Mouse (Mus musculus): ENCODE data around the gene Pde7b. TPM values are rescaled to one million over a fixed set of nuclear protein-coding genes. Genes with fewer than 3 reads are reported as not detected.

Gene Pde7b
- total RNA-seq, 2 experiments from 2014 or later, result 13.2 to 14.4 TPM

DNA sequence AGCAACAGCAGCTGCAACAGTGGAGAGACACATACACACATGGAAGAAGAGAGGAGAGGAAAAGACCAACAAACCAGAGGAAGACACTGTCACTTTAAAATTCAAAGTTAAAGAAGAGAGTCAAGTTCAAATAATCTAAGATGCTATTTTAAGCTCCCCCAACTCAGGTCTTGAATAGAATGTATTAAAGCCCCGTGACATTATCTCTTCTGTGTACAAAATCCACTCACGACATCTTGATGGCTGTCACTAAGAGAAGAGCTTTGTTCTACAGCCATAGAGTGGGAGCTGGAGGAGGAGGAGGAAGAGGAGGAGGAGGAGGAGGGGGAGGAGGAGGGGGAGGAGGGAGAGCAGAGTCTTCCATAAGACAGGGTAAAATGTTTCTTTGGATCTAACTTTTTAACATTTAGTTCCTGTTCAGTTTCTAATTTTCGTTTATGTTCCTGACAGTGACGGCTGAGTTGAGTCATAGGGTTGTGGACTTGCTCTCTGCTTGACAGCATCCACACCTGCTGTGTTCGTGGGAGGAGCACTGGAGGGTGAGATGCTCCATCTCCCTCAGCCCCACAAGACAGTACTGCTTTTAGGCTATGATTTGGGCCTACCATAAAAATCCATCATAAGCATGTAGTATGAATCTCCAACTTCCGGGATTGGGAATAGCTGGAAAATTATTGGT, 270.4 kb downstream of the Pde7b start:
- no peak for DNase-seq (ENCODE audit: low spot score in 2 of 2)

DNA sequence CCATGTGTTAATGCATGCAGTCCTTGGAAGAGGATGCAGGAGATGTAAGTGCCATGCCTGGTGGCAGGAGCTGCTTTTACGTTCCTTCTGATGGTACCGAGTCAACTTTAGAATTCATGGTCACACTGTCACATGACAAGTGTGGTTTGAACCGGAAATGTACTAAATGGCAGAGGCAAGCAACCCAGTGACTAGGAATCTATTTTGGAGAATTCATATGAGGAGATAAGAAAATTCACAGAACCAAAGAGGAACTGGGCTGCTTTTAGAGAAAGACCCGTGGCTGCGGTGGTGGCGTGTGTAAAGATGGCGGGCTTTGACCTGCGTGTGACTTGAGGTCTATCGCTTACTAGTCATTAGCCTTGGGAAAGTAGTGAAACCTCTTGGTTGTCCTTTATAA, 287.4 kb downstream of the Pde7b start:
- no peak for DNase-seq (ENCODE audit: low spot score in 2 of 2)

DNA sequence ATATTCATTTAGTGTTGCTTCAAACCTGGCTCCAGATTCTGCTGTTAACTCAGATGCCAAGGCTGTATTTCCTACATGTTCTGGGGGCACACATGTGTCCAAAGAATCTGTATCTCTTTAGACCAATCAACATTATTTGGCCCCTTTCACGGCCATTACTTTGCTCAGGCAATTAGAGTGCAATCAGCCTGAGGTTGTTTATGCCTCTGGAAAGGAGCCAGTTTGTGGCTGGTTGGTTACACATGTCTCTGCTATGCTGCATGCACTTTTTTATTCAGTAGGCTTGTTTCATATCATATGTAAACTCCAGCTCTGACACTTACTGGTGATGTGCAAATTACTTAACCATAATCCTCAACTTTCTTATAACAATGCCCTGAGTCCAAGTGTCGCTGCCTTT, 287.9 kb downstream of the Pde7b start:
- no peak for DNase-seq (ENCODE audit: low spot score in 2 of 2)

GRCm38 (mm10) chr10:20435913-20436312, 289.0 kb downstream of the Pde7b start:
- DNase-seq (ENCODE audit: low spot score in 2 of 2), result no peak

- no peak for DNase-seq (ENCODE audit: low spot score in 2 of 2)
Observed at GRCm38 (mm10) chr10:20431336-20431735, 293.5 kb downstream of the Pde7b start.

GRCm38 (mm10) chr10:20421299-20421883, 303.5 kb downstream of the Pde7b start:
- DNase-seq (ENCODE audit: low spot score in 2 of 2), result no peak

DNA sequence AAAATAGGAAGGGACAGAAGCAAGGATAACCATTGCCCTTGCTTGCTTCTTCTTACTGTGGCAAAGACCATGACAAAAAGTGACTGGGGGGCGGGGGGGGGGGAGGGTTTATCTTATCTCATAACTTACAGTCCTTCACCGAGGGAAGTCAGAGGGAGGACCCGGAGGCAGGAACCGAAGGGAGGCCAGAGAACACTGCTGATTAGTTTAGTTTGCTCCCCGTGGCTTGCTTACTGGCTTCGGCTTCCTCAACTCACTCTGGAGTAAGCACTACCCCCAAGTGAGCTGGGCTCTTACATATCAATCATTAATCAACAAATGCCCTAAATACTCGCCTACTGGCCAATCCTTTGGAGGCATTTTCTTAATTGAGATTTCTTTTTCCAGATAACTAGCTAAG, 304.6 kb downstream of the Pde7b start:
- no peak for DNase-seq (ENCODE audit: low spot score in 2 of 2)

DNA sequence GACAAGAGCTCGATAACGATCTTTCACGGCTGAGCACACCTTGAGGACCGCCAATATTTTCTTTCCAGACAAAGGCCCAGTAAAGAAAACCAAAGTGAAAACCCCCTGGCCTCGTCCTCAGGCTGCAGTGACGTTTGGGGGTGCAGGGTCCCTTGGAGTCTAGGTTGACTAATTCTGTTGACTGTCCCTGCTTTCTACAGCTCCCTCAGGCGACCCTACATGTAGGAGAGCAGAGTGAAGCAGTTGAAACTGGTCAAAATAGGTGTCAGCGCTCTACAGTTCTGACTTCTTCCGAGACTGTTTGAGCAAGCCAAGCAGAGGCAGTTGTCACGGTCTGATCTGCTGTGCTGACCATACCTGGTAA, 306.0 kb downstream of the Pde7b start:
- DNase-seq (ENCODE audit: low spot score in 2 of 2), result no peak

GRCm38 (mm10) chr10:20418202-20418855, 306.5 kb downstream of the Pde7b start:
- DNase-seq (ENCODE audit: low spot score in 2 of 2), result no peak

DNA sequence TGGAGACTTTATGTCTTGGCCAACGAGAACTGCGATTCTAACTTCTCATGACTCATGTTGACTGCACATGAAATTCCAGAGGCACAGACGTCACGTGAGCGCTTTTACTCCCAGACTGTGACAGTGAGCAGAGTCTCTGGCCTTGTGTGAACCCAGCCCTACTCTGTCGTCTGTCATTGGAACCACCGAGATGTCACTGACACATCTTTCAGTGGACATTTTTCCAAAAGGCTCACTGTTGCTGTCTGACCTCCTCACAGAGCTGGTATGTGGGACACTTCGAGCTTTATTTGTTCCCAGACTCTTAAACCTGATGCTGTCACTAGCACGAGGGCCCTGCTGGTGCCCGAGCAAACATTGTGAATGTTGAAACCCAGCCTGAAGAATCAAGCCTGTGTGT, 315.7 kb downstream of the Pde7b start:
- no peak for DNase-seq (ENCODE audit: low spot score in 2 of 2)

- no peak for DNase-seq (ENCODE audit: low spot score in 2 of 2)
Observed at GRCm38 (mm10) chr10:20408336-20408735, 316.5 kb downstream of the Pde7b start.

DNA sequence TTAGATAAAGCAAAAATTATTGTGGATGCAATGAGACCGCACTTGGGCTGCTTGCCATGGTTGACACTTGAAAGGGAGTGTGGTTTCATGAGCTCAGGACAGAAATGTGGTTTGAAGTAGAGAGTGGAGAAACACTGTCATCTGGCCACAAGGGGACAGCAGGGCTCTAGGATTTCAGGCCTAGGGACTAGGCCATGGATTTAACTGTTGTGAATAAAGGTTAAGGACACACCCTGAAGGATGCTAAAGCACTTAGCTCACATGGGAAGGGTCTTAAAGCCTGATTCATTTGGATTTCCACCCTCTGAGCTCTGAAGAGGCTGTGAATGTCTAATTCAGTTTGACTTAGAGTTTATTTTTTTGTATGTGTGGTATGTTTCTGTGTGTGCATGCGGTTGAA, 319.4 kb downstream of the Pde7b start:
- no peak for DNase-seq (ENCODE audit: low spot score in 2 of 2)

DNA sequence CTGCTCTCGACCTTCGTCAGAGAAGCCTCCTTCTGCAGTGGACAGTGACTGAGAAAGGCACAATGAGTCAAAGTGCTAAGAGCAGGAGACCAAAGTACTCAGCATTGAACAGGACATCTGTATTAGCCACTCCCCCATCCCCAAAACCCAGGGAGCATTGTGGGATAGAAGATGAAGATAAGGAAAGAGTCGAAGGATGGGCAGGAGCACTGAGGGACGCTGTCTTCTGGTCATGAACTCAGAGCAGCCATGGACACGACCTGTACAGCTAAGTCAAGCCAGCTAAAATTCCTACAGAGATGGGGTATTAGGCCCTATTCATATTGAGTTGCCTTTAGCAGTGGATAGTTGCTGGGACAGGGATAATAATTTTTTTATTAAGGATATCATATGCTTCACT, 321.9 kb downstream of the Pde7b start:
- no peak for DNase-seq (ENCODE audit: low spot score in 2 of 2)

DNA sequence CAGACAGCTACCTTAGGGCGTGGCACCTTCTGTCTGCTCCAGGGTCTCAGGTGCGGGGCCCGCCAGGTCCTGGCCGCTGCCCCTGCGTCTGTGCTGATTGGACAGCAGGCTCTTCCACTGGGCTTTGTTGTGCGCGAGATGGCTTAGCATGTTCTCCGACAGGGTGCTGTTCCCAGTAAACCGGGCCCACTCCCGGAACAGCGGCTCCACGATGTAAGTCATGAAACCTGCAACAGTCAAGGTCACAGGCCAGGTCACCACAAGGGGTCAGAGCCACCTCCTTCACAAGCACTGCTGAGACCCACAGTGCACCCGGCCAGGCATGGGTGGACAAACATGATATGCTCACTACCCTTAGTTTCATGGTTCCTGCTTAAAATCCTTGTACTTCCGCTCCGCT, 324.5 kb downstream of the Pde7b start:
- DNase-seq (ENCODE audit: low spot score in 2 of 2), result no peak

DNA sequence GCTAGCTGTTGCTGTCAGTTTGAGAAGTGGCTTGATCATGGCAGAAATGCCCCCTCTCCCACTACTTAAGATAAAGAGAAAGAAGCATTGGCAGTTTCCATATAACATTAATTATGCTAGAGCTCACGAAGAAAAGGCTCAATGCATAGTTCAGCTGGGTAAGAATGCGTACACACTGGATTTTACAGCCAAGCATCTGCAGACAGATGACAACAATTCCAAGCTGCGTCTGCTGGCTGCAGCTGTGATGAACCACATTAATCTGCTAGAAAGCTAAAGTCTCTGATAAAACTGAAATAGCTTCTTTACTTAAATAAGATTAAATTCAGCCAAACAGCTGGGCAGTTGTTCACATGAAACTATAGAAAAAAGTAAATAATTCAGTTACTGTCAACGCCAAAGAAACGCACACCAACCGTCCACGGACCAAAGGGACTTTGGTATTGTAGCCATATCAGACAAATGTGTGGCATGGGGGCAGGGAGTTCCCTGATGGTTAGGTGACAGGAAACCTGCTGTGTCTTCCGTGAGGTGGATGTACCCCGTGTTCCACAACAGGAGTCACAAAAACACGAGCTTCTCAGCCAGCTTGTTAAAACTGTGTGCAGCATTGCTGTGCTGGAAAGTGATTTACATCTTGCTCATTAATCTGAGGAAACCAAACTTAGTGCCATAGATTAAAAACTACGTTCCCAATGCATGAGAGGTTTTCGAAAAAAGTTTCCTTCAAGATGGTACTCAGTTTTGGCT, 326.1 kb downstream of the Pde7b start:
- DNase-seq (ENCODE audit: low spot score in 2 of 2), result no peak

DNA sequence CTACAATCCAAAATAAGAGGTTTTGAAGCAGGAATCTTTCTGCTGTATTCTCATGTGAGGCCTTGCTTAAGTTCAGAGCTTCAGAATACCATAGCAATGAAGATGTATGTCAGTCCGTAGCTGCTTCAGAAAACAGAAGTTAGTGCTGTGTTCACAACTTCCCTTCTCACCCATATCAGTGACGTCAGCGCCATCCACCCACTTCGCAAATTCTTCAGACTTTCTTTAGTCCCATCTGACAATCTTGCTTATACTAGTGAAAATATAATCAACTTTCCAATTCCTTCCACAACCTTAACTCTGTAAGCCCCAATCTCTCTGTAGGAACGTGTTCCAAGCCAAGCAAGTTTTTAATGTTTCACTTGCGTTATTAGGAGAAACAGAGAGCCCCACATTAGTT, 326.7 kb downstream of the Pde7b start:
- no peak for DNase-seq (ENCODE audit: low spot score in 2 of 2)

DNA sequence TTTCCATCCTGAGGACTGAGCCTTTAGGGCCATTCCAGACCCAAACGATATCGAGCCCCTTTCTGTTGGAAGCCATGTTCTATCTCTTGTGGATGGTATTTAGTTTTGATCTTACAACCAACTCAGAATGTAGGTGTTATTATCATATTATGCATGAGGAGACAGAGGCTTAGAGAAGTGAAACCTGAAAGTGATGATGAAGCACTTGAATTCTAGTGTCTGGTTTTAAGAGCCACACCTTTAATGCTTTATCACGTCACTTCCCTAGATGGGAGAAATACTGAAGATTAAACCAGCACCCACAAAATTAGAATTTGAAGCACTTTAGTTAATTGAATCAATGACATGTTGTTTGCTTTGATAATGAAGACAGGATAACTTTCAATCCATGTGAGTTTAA, 329.1 kb downstream of the Pde7b start:
- DNase-seq (ENCODE audit: low spot score in 2 of 2), result no peak

GRCm38 (mm10) chr10:20394815-20395214, 330.1 kb downstream of the Pde7b start:
- no peak for DNase-seq (ENCODE audit: low spot score in 2 of 2)

- no peak for DNase-seq (ENCODE audit: low spot score in 2 of 2)
Observed at GRCm38 (mm10) chr10:20390568-20390967, 334.3 kb downstream of the Pde7b start.

DNA sequence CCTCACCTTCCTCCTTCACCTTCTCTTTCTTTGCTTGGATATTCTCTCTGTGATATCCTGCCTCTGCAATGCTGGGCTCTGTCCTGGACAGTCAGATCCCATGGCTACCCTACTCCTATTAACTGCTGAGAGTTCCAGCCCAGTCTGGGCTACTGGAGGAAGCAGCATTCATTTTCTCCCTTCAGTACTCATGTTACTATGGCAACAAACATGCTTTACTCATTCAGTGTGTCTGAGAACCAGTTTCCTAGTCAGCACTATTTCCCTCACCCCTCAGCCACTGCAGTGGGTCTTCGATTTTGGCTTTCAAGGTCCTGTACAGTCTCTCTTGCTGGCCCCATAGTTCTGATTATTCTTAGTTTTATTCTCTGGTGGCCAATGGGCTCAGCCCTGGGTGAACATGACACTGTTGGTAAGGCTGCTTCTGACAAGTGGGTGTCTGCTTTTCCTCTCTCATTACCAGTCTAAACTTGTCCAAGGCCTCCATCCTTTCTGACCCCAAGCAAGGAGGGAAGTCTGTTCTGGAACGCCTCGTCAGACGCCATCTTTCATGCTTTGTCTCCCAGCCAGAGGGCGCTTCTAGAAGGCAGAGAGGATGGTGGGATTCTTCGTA, 342.0 kb downstream of the Pde7b start:
- no peak for DNase-seq (ENCODE audit: low spot score in 2 of 2)

DNA sequence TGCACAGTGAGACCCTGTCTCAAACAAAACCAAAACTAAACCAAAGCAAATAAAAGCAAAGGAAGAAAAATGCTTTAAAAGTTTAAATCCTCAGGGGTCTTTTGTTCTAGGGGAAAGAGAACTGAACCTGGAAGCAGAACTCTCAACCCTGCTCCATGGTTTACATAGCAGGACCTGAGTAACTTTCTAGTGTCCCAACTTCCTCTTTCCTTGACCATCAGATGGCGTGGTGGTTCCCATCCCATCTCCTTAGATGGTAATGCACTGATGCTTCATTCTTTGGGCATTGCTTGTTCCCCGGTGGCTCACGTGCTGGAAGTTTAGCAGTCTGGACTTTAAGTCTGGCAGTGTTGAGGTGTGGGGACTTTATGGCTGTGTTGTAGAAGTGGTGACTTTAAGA, 343.5 kb downstream of the Pde7b start:
- DNase-seq (ENCODE audit: low spot score in 2 of 2), result no peak

GRCm38 (mm10) chr10:20380798-20381197, 344.1 kb downstream of the Pde7b start:
- DNase-seq (ENCODE audit: low spot score in 2 of 2), result no peak

Measured in adrenal gland, postnatal 4 days (tissue).